Mouse (Mus musculus): ENCODE data around the gene Adam10.

Gene Adam10

GRCm38 (mm10) chr9:70678682-70679131 lies at the start of gene Adam10:
Adam10 (plus strand) TSS chr9:70678997.
- DNase-seq (ENCODE audit: low spot score in 2 of 2), result peak; percentile 96 to 98

GRCm38 (mm10) chr9:70629711-70630110 lies 49.1 kb upstream of the Adam10 start:
- no peak for DNase-seq (ENCODE audit: low spot score in 2 of 2)

- DNase-seq (ENCODE audit: low spot score in 2 of 2), result no peak
Measured at GRCm38 (mm10) chr9:70631665-70632064, 47.1 kb upstream of the Adam10 start.

GRCm38 (mm10) chr9:70636748-70637147 lies 42.0 kb upstream of the Adam10 start:
- no peak for DNase-seq (ENCODE audit: low spot score in 2 of 2)

GRCm38 (mm10) chr9:70650260-70650659 lies 28.5 kb upstream of the Adam10 start:
- no peak for DNase-seq (ENCODE audit: low spot score in 2 of 2)

GRCm38 (mm10) chr9:70650994-70651393 lies 27.8 kb upstream of the Adam10 start:
- DNase-seq (ENCODE audit: low spot score in 2 of 2), result no peak

- no peak for DNase-seq (ENCODE audit: low spot score in 2 of 2)
Measured at GRCm38 (mm10) chr9:70652221-70652620, 26.6 kb upstream of the Adam10 start.

- DNase-seq (ENCODE audit: low spot score in 2 of 2), result no peak
Measured at GRCm38 (mm10) chr9:70653875-70654274, 24.9 kb upstream of the Adam10 start.

- DNase-seq (ENCODE audit: low spot score in 2 of 2), result no peak
Measured at GRCm38 (mm10) chr9:70654496-70654895, 24.3 kb upstream of the Adam10 start.

- no peak for DNase-seq (ENCODE audit: low spot score in 2 of 2)
Measured at GRCm38 (mm10) chr9:70655764-70656129, 23.1 kb upstream of the Adam10 start.

- peak; percentile 58 to 64 for DNase-seq (ENCODE audit: low spot score in 2 of 2)
Measured at GRCm38 (mm10) chr9:70656130-70657007, 22.4 kb upstream of the Adam10 start, which contains the start of gene Gm10642. Gm10642 (plus strand) TSS chr9:70656251.

- peak; percentile 96 to 97 for DNase-seq (ENCODE audit: low spot score in 2 of 2)
Measured at GRCm38 (mm10) chr9:70657013-70657967, 21.5 kb upstream of the Adam10 start, which contains the start of gene Mindy2. Mindy2 (minus strand) TSS chr9:70657174.

- no peak for DNase-seq (ENCODE audit: low spot score in 2 of 2)
Measured at GRCm38 (mm10) chr9:70658266-70658665, 20.5 kb upstream of the Adam10 start.

- DNase-seq (ENCODE audit: low spot score in 2 of 2), result no peak
Measured at GRCm38 (mm10) chr9:70664847-70665246, 13.9 kb upstream of the Adam10 start.

- DNase-seq (ENCODE audit: low spot score in 2 of 2), result no peak
Measured at GRCm38 (mm10) chr9:70665372-70666145, 13.2 kb upstream of the Adam10 start.

GRCm38 (mm10) chr9:70666811-70667210 lies 12.0 kb upstream of the Adam10 start:
- DNase-seq (ENCODE audit: low spot score in 2 of 2), result no peak

GRCm38 (mm10) chr9:70668048-70668447 lies 10.7 kb upstream of the Adam10 start:
- no peak for DNase-seq (ENCODE audit: low spot score in 2 of 2)

GRCm38 (mm10) chr9:70669197-70669596 lies 9.6 kb upstream of the Adam10 start:
- no peak for DNase-seq (ENCODE audit: low spot score in 2 of 2)

GRCm38 (mm10) chr9:70670381-70670780 lies 8.4 kb upstream of the Adam10 start:
- DNase-seq (ENCODE audit: low spot score in 2 of 2), result no peak

GRCm38 (mm10) chr9:70671278-70671677 lies 7.5 kb upstream of the Adam10 start:
- no peak for DNase-seq (ENCODE audit: low spot score in 2 of 2)

Measured in frontal cortex, postnatal 10 days (tissue).